Mouse (Mus musculus): Measurements from ENCODE around the gene Birc3. TPM values are rescaled to one million over a fixed set of nuclear protein-coding genes. Genes with fewer than 3 reads are reported as not detected.
"Not testable (repeated sequence)": the region's sequence is repeated elsewhere in the genome, so short reads cannot be mapped to it uniquely, and the experiment has no call there.

Gene Birc3
- polyA plus RNA-seq, 1 experiment from 2014 or later, result 12.9 TPM

DNA sequence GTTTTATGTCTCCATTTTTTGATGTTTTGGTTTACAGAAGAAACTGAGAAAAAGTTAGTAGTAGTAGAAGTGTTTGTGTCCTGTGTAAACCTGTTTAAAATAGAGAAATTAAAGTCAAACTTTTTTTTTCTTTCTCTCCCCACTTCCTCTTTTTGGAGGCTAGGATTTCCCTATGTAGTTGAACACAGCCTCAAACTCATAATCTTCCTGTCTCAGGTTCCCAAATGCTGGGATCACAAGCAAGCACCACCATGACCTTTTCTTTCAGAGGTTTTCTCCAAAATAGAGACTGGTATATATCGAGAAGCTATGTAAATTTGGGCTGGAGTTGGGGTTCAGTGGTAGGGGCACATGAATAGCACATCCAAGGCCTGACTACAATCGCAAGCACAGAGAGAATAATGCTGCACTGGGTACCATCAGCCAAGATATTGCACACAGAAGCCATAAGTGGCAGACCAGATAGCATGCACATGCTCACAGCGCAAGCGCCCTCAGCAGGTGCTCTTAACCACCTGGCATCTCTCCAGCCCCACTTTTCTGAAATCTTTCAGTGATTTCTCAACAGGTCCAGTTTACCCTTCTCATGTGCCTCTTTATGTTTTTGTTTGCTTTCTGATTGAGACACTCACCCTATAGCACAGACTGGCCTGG, 4.0 kb downstream of the Birc3 start:
- ChIA-PET CTCF (no interaction called here), POLR2A (no interaction called here)
- in situ Hi-C loops (cut with MboI; ENCODE audit: low pct_unique_long_range_greater_than_20kb), result no loop called here
- TF ChIP-seq CTCF (IDR thresholded peaks at IDR 0.05), result no peak
- DNase-seq (ENCODE audit: low read depth, low spot score) (no peak), ATAC-seq (no peak)
- H3K27me3 ChIP-seq, result no peaks in the 10 kb centered on the region

DNA sequence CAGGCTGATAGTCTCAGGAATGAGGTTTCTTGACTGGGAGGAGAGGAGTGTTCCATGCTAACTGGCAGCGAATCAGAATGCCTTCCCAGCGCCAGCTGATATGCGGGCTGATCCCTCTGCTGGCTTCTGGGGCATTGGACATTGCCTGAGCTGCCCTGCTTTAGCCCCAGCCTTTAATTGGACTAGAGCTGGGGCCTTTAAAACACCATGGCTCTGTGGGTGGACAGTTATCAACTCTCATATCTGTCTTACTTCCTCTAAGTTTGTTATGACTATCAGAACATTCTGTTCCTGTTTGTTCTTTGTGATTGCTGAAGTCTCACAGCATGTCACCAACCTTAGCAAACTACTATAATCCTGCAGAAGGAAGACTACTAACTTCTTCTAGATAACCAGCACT, 5.0 kb downstream of the Birc3 start:
- no peak for ATAC-seq
- no peak for DNase-seq (ENCODE audit: low read depth, low spot score)
- in situ Hi-C loops (cut with MboI; ENCODE audit: low pct_unique_long_range_greater_than_20kb), result no loop called here
- ChIA-PET POLR2A (no interaction called here), CTCF (interaction anchor here (1.0 kb wide), 1 partner anchor 9 kb away, joined by 3 read pairs; no protein-coding TSS in a partner anchor)
- H3K27me3 ChIP-seq, result no peaks in the 10 kb centered on the region
- no peak for TF ChIP-seq CTCF (IDR thresholded peaks at IDR 0.05)

DNA sequence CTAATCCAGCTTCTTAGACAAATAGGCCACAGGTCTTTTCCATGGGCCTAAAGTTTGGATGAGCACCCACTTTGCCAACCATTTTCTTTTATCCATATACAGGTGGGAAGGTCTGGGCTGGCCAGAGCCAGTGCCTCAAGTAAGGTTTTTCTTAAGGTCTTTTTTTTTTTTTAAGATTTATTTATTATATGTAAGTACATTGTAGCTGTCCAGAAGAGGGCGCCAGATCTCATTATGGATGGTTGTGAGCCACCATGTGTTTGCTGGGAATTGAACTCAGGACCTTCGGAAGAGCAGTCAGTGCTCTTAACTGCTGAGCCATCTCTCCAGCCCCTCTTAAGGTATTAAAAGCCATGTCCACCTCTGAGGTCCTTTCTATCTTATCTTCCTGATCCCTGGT, 6.0 kb downstream of the Birc3 start:
- H3K27me3 ChIP-seq; DNase-seq (ENCODE audit: low read depth, low spot score); in situ Hi-C loops (cut with MboI; ENCODE audit: low pct_unique_long_range_greater_than_20kb); ATAC-seq: not testable (repeated sequence)
- peak; percentile 32 for TF ChIP-seq CTCF (IDR thresholded peaks at IDR 0.05)
- POLR2A ChIA-PET, result interaction anchor here (0.6 to 0.7 kb wide), 2 partner anchors 8 to 152 kb away, joined by 3 read pairs; no protein-coding TSS in a partner anchor
- CTCF ChIA-PET, result interaction anchor here (1.0 kb wide), 1 partner anchor 8 kb away, joined by 3 read pairs; no protein-coding TSS in a partner anchor

GRCm38 (mm10) chr9:7860976-7861375, 12.0 kb downstream of the Birc3 start:
- ChIA-PET CTCF (interaction anchor here (1.2 kb wide), 1 partner anchor 257 kb away, joined by 6 read pairs; no protein-coding TSS in a partner anchor), POLR2A (no interaction called here)
- DNase-seq (ENCODE audit: low read depth, low spot score), result no peak
- no peaks in the 10 kb centered on the region for H3K27me3 ChIP-seq
- in situ Hi-C loops (cut with MboI; ENCODE audit: low pct_unique_long_range_greater_than_20kb), result no loop called here
- no peak for ATAC-seq
- no peak for TF ChIP-seq CTCF (IDR thresholded peaks at IDR 0.05)

DNA sequence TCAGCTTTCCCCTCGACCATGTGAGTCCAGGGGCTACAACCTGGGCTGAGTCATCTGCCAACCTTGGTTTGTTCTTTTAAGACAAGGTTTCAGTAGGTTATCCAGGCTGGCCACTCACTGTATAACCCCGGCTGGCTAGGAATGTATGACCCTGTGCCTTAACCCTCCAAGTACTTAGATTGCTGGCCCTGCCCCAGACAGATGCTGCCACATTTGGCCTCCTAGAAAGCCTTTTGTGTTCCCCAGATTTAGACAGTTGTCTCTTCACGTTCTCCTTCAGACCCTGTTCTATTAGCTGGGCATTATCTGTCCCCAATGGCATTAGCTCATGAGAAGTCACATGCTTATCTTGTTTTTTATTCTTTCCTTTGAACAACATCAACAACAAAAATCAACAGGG, 17.1 kb downstream of the Birc3 start:
- in situ Hi-C loops (cut with MboI; ENCODE audit: low pct_unique_long_range_greater_than_20kb), result loop anchor here (10.0 kb wide), 1 partner anchor 251 kb away; no protein-coding TSS in a partner anchor
- CTCF ChIA-PET, result interaction anchor here (1.1 to 1.6 kb wide), 2 partner anchors 96 to 253 kb away, joined by 4 to 6 read pairs; no protein-coding TSS in a partner anchor
- POLR2A ChIA-PET, result interaction anchor here (0.7 kb wide), 1 partner anchor 250 kb away, joined by 4 read pairs; no protein-coding TSS in a partner anchor
- no peak for TF ChIP-seq CTCF (IDR thresholded peaks at IDR 0.05)
- no peaks in the 10 kb centered on the region for H3K27me3 ChIP-seq
- ATAC-seq (no peak), DNase-seq (ENCODE audit: low read depth, low spot score) (no peak)

DNA sequence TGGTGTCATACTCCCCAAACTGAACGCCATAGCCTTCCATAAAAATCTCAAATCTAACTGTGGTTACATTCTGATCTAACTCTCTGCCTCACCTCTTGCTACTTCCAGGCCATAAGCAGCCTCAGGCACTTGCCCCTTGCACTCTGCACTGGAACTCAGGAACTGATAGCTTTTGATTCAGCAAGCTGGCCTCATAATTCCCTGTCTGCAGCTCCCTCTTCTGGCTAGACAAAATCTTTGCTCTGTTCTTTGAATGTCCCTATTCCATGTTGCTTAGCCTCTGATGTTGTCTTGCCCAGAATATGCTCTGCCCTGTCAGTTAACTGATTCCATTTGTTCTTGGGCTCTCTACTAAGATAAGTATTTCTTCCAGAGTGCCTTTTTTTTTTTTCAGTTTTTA, 17.6 kb downstream of the Birc3 start:
- in situ Hi-C loops (cut with MboI; ENCODE audit: low pct_unique_long_range_greater_than_20kb), result loop anchor here (10.0 kb wide), 1 partner anchor 251 kb away; no protein-coding TSS in a partner anchor
- DNase-seq (ENCODE audit: low read depth, low spot score) (no peak), ATAC-seq (no peak)
- ChIA-PET CTCF (interaction anchor here (0.6 to 1.6 kb wide), 5 partner anchors 19 to 252 kb away, joined by 3 to 6 read pairs (median 4); no protein-coding TSS in a partner anchor), POLR2A (interaction anchor here (0.7 kb wide), 1 partner anchor 250 kb away, joined by 4 read pairs; no protein-coding TSS in a partner anchor)
- H3K27me3 ChIP-seq, result no peaks in the 10 kb centered on the region
- peak; percentile 67 for TF ChIP-seq CTCF (IDR thresholded peaks at IDR 0.05)

GRCm38 (mm10) chr9:7854196-7854595, 18.8 kb downstream of the Birc3 start:
- not testable (repeated sequence) for ATAC-seq
- CTCF ChIA-PET, result interaction anchor here (0.9 kb wide), 1 partner anchor 8 kb away, joined by 3 read pairs; no protein-coding TSS in a partner anchor
- POLR2A ChIA-PET, result interaction anchor here (0.5 kb wide), 1 partner anchor 128 kb away, joined by 3 read pairs; no protein-coding TSS in a partner anchor

GRCm38 (mm10) chr9:7852346-7853230, 20.4 kb downstream of the Birc3 start:
- H3K27me3 ChIP-seq, result no peaks in the 10 kb centered on the region
- no peak for ATAC-seq
- CTCF ChIA-PET, result interaction anchor here (1.1 to 1.2 kb wide), 2 partner anchors 10 to 12 kb away, joined by 3 read pairs; no protein-coding TSS in a partner anchor
- POLR2A ChIA-PET, result no interaction called here
- in situ Hi-C loops (cut with MboI; ENCODE audit: low pct_unique_long_range_greater_than_20kb), result loop anchor here (10.0 kb wide), 1 partner anchor 248 kb away; no protein-coding TSS in a partner anchor
- no peak for TF ChIP-seq CTCF (IDR thresholded peaks at IDR 0.05)
- no peak for DNase-seq (ENCODE audit: low read depth, low spot score)

More at GRCm38 (mm10) chr9:7854196-7854595, 18.8 kb downstream of the Birc3 start:
- in situ Hi-C loops (cut with MboI; ENCODE audit: low pct_unique_long_range_greater_than_20kb), result loop anchor here (10.0 kb wide), 1 partner anchor 249 kb away; no protein-coding TSS in a partner anchor
- DNase-seq (ENCODE audit: low read depth, low spot score); H3K27me3 ChIP-seq: not testable (repeated sequence)

- H3K27me3 ChIP-seq, result no peaks in the 10 kb centered on the region
- ChIA-PET POLR2A (no interaction called here), CTCF (interaction anchor here (1.1 to 1.2 kb wide), 3 partner anchors 11 to 50 kb away, joined by 3 read pairs; no protein-coding TSS in a partner anchor)
- ATAC-seq, result no peak
- in situ Hi-C loops (cut with MboI; ENCODE audit: low pct_unique_long_range_greater_than_20kb), result loop anchor here (10.0 kb wide), 1 partner anchor 247 kb away; no protein-coding TSS in a partner anchor
- no peak for DNase-seq (ENCODE audit: low read depth, low spot score)
- TF ChIP-seq CTCF (IDR thresholded peaks at IDR 0.05), result no peak
These were observed 21.1 kb downstream of the Birc3 start for GRCm38 (mm10) chr9:7851841-7852240.

- no peak for TF ChIP-seq CTCF (IDR thresholded peaks at IDR 0.05)
- ChIA-PET POLR2A (no interaction called here), CTCF (no interaction called here)
- no peak for DNase-seq (ENCODE audit: low read depth, low spot score)
- ATAC-seq, result no peak
- no peaks in the 10 kb centered on the region for H3K27me3 ChIP-seq
- in situ Hi-C loops (cut with MboI; ENCODE audit: low pct_unique_long_range_greater_than_20kb), result no loop called here
These were observed 24.8 kb downstream of the Birc3 start for GRCm38 (mm10) chr9:7848191-7848590.
